ENCODE assay signal across 8 mouse cellular contexts in genomic region chr10:75667115-75667910, GRCm38 (mm10). TPM values are rescaled to one million over a fixed set of nuclear protein-coding genes. Genes with fewer than 3 reads are reported as not detected.
DNase-seq lines count a peak whose midpoint lies in the region; ATAC-seq and TF ChIP-seq lines count a peak whose summit lies in the region.

No protein-coding gene starts in this region.

- in situ Hi-C loops in CH12.LX (cut with MboI; ENCODE audit: low pct_ligation_motif_present, low pct_unique_long_range_greater_than_20kb, low sequenced_read_pairs) = no loop called here

- H3K36me3 ChIP-seq in CH12.LX (replicated peaks in 1 of 2; ENCODE audit: control insufficient read depth in 1 of 2, insufficient read depth in 1 of 2, low read length in 1 of 2) = peaks cover 43 to 77% of the 10 kb centered on the region in 2 experiments
- peaks cover 59% of the 10 kb centered on the region for H3K36me3 ChIP-seq in forebrain, embryonic 10.5 days (replicated peaks)
- peaks cover 28% of the 10 kb centered on the region for H3K36me3 ChIP-seq in heart, embryonic 14.5 days (ENCODE audit: control insufficient read depth, insufficient read depth, low read length)
- H3K36me3 ChIP-seq in liver, embryonic 15.5 days (replicated peaks) = peaks cover 47% of the 10 kb centered on the region
- H3K36me3 ChIP-seq in neural tube, embryonic 11.5 days (ENCODE audit: control insufficient read depth, insufficient read depth, low read length) = peaks cover 5% of the 10 kb centered on the region
- peaks cover 3% of the 10 kb centered on the region for H3K36me3 ChIP-seq in stomach, postnatal 0 days (ENCODE audit: control insufficient read depth, insufficient read depth, low read length)

- peak; percentile 72 for ATAC-seq in heart, embryonic 14.5 days (ENCODE audit: insufficient number of reproducible peaks, insufficient read depth, low FRiP score, low read depth)
- peak; percentile 67 for ATAC-seq in liver, embryonic 15.5 days (ENCODE audit: insufficient read depth)
- peak; percentile 56 for ATAC-seq in neural tube, embryonic 11.5 days (ENCODE audit: insufficient read depth, low FRiP score, low TSS enrichment)
- ATAC-seq in stomach, postnatal 0 days (ENCODE audit: low FRiP score, low TSS enrichment) = peak; percentile 76

- peak overlapping the region; percentile 36 for H3K9ac ChIP-seq in CH12.LX (ENCODE audit: insufficient read depth, low read depth)
- peak overlapping the region; percentile 89 for H3K9ac ChIP-seq in heart, embryonic 14.5 days (ENCODE audit: low read length)
- peak overlapping the region; percentile 65 for H3K9ac ChIP-seq in liver, embryonic 15.5 days
- peak overlapping the region; percentile 60 for H3K9ac ChIP-seq in neural tube, embryonic 11.5 days (ENCODE audit: low read length)
- H3K9ac ChIP-seq in stomach, postnatal 0 days (ENCODE audit: low read length) = peak overlapping the region; percentile 80

- no peak for TF ChIP-seq POLR2A in CH12.LX (IDR thresholded peaks at IDR 0.05; ENCODE audit: low read depth, low read length)

- WGBS in forebrain, embryonic 10.5 days = under 1% methylated on average over 63 of the region's 63 CpGs
- under 1% methylated on average over 63 of the region's 63 CpGs for WGBS in heart, embryonic 14.5 days
- WGBS in liver, embryonic 15.5 days (ENCODE audit: insufficient replicate concordance) = 1% methylated on average over 63 of the region's 63 CpGs
- WGBS in neural tube, embryonic 11.5 days = 1% methylated on average over 53 of the region's 63 CpGs
- 2% methylated on average over 63 of the region's 63 CpGs for WGBS in stomach, postnatal 0 days

- H3K9me3 ChIP-seq in CH12.LX (replicated peaks; ENCODE audit: low read length) = no peaks in the 10 kb centered on the region
- H3K9me3 ChIP-seq in forebrain, embryonic 10.5 days = no peaks in the 10 kb centered on the region
- H3K9me3 ChIP-seq in heart, embryonic 14.5 days (ENCODE audit: control insufficient read depth, low read length) = no peaks in the 10 kb centered on the region
- no peaks in the 10 kb centered on the region for H3K9me3 ChIP-seq in liver, embryonic 15.5 days (replicated peaks)
- no peaks in the 10 kb centered on the region for H3K9me3 ChIP-seq in neural tube, embryonic 11.5 days (ENCODE audit: control insufficient read depth, low read length)
- H3K9me3 ChIP-seq in stomach, postnatal 0 days (ENCODE audit: control insufficient read depth, low read length) = no peaks in the 10 kb centered on the region

- TF ChIP-seq EP300 in CH12.LX (IDR thresholded peaks at IDR 0.05; ENCODE audit: low read length) = 0 out of 2 replicates have a peak, but pooled peaks have one; percentile 10
- TF ChIP-seq EP300 in stomach, postnatal 0 days (optimal IDR thresholded peaks at IDR 0.05) = peak; percentile 29

- TF ChIP-seq RAD21 in CH12.LX (IDR thresholded peaks at IDR 0.05; ENCODE audit: low read depth, low read length) = no peak

- H3K79me2 ChIP-seq in CH12.LX (replicated peaks; ENCODE audit: control insufficient read depth, extremely low read depth, insufficient read depth, poor library complexity, severe bottlenecking) = no peaks in the 10 kb centered on the region; the same call in 1 of the 2 replicates

- no peak for TF ChIP-seq CTCF in CH12.LX (conservative IDR thresholded peaks at IDR 0.05 in 1 of 2, IDR thresholded peaks at IDR 0.05 in 1 of 2; ENCODE audit: low read depth in 2 of 2, low read length in 2 of 2)
- no peak; the same call in 1 of the 2 replicates for TF ChIP-seq CTCF in stomach, postnatal 0 days (IDR thresholded peaks at IDR 0.05; ENCODE audit: low read depth)

- H3K4me1 ChIP-seq in CH12.LX (ENCODE audit: control insufficient read depth in 1 of 2, insufficient read depth in 2 of 2) = peaks cover 18 to 33% of the 10 kb centered on the region in 2 experiments
- H3K4me1 ChIP-seq in forebrain, embryonic 10.5 days = peaks cover 28% of the 10 kb centered on the region
- H3K4me1 ChIP-seq in heart, embryonic 14.5 days (ENCODE audit: control insufficient read depth in 2 of 2, insufficient read depth in 2 of 2, low read length in 2 of 2) = peaks cover 7 to 16% of the 10 kb centered on the region in 2 experiments; a peak in 3 of 4 replicates
- H3K4me1 ChIP-seq in liver, embryonic 15.5 days (replicated peaks) = peaks cover 28% of the 10 kb centered on the region
- H3K4me1 ChIP-seq in neural tube, embryonic 11.5 days (ENCODE audit: control insufficient read depth, insufficient read depth, low read length) = peaks cover 9% of the 10 kb centered on the region; the same call in 1 of the 2 replicates
- H3K4me1 ChIP-seq in stomach, postnatal 0 days (replicated peaks; ENCODE audit: control insufficient read depth, insufficient read depth) = no peaks in the 10 kb centered on the region; the same call in 1 of the 2 replicates

- H3K27ac ChIP-seq in CH12.LX (ENCODE audit: insufficient read depth, low read depth) = peak overlapping the region; percentile 7
- H3K27ac ChIP-seq in forebrain, embryonic 10.5 days = peak overlapping the region; percentile 77
- H3K27ac ChIP-seq in heart, embryonic 14.5 days (replicated peaks in 1 of 2; ENCODE audit: control insufficient read depth in 1 of 2, insufficient read depth in 1 of 2, low read depth in 2 of 2, low read length in 2 of 2) = peak overlapping the region; percentile 80 to 82
- H3K27ac ChIP-seq in liver, embryonic 15.5 days (replicated peaks) = peak overlapping the region; percentile 55
- no peak overlapping the region for H3K27ac ChIP-seq in neural tube, embryonic 11.5 days (ENCODE audit: low read depth, low read length)
- peak overlapping the region; percentile 93 for H3K27ac ChIP-seq in stomach, postnatal 0 days (replicated peaks)

- peak overlapping the region; percentile 50 for H3K4me2 ChIP-seq in CH12.LX (ENCODE audit: insufficient read depth, low read depth, poor library complexity, severe bottlenecking)
- peak overlapping the region; percentile 75 for H3K4me2 ChIP-seq in heart, embryonic 14.5 days (ENCODE audit: low read length)
- peak overlapping the region; percentile 96 for H3K4me2 ChIP-seq in liver, embryonic 15.5 days
- peak overlapping the region; percentile 99 for H3K4me2 ChIP-seq in neural tube, embryonic 11.5 days (ENCODE audit: low read depth)
- H3K4me2 ChIP-seq in stomach, postnatal 0 days (replicated peaks; ENCODE audit: low read depth) = peak overlapping the region; percentile 93

- DNase-seq in CH12.LX (ENCODE audit: extremely low read depth) = peak; percentile 83
- peak; percentile 47 for DNase-seq in c-Kit-positive CD71-negative TER-119-negative erythroid progenitor cells, embryonic 14.5 days (ENCODE audit: low read depth)
- DNase-seq in forebrain, embryonic 10.5 days (ENCODE audit: extremely low spot score, low spot score) = peak; percentile 46
- DNase-seq in kidney, postnatal 14 days = peak; percentile 72
- DNase-seq in neural tube, embryonic 11.5 days (ENCODE audit: low spot score) = peak; percentile 52
- peak; percentile 76 for DNase-seq in stomach, postnatal 0 days (ENCODE audit: low spot score)

- peak overlapping the region; percentile 58 to 66 (median 61) for H3K4me3 ChIP-seq in CH12.LX (replicated peaks in 1 of 3; ENCODE audit: low read depth in 2 of 3, low read length in 2 of 3, poor library complexity in 1 of 3)
- peak overlapping the region; percentile 72 for H3K4me3 ChIP-seq in forebrain, embryonic 10.5 days
- H3K4me3 ChIP-seq in heart, embryonic 14.5 days (ENCODE audit: control insufficient read depth in 1 of 2, insufficient read depth in 1 of 2, low read depth in 1 of 2, low read length in 2 of 2) = peak overlapping the region; percentile 85 to 94
- peak overlapping the region; percentile 70 for H3K4me3 ChIP-seq in liver, embryonic 15.5 days (replicated peaks)
- peak overlapping the region; percentile 56 for H3K4me3 ChIP-seq in neural tube, embryonic 11.5 days (ENCODE audit: low read depth, low read length)
- H3K4me3 ChIP-seq in stomach, postnatal 0 days (ENCODE audit: low read depth, low read length) = peak overlapping the region; percentile 71

- dilution Hi-C loops in CH12.LX (cut with MboI; ENCODE audit: extremely low pct_ligation_motif_present, extremely low pct_unique_long_range_greater_than_20kb, low sequenced_read_pairs) = no loop called here

- H3K27me3 ChIP-seq in CH12.LX (replicated peaks) = no peaks in the 10 kb centered on the region
- peaks cover 46% of the 10 kb centered on the region for H3K27me3 ChIP-seq in forebrain, embryonic 10.5 days (ENCODE audit: poor library complexity, severe bottlenecking)
- H3K27me3 ChIP-seq in heart, embryonic 14.5 days (ENCODE audit: control insufficient read depth, insufficient read depth, low read length) = no peaks in the 10 kb centered on the region
- peaks cover 34% of the 10 kb centered on the region for H3K27me3 ChIP-seq in liver, embryonic 15.5 days
- no peaks in the 10 kb centered on the region for H3K27me3 ChIP-seq in neural tube, embryonic 11.5 days (ENCODE audit: control insufficient read depth, insufficient read depth, low read length)
- H3K27me3 ChIP-seq in stomach, postnatal 0 days (ENCODE audit: control insufficient read depth, insufficient read depth, low read length) = no peaks in the 10 kb centered on the region

TF ChIP-seq in CH12.LX, 34 proteins besides CTCF, POLR2A, EP300 and RAD21 (continues in another document):
- TF ChIP-seq E2F4 (IDR thresholded peaks at IDR 0.05; ENCODE audit: insufficient replicate concordance, low read depth, low read length) (no peak), GABPA (IDR thresholded peaks at IDR 0.05; ENCODE audit: insufficient replicate concordance, low read depth, low read length) (no peak), KAT2A (IDR thresholded peaks at IDR 0.05; ENCODE audit: insufficient replicate concordance, low read length) (no peak), BHLHE40 (IDR thresholded peaks at IDR 0.05; ENCODE audit: low read depth, low read length) (0 out of 2 replicates have a peak, but pooled peaks have one; percentile 23), ZC3H11A (IDR thresholded peaks at IDR 0.05; ENCODE audit: low read depth, low read length) (no peak), UBTF (IDR thresholded peaks at IDR 0.05; ENCODE audit: low read depth, low read length) (no peak), TCF12 (IDR thresholded peaks at IDR 0.05; ENCODE audit: low read depth, low read length) (peak; percentile 34; the same call in 1 of the 2 replicates), POLR2AphosphoS2 (IDR thresholded peaks at IDR 0.05; ENCODE audit: low read depth, low read length) (no peak), SIN3A (IDR thresholded peaks at IDR 0.05; ENCODE audit: low read length) (peak; percentile 74), MAFK (IDR thresholded peaks at IDR 0.05; ENCODE audit: insufficient replicate concordance, low read length) (no peak)

RNA-seq across cellular contexts. Expression of gene Susd2, which starts 23.5 kb away (rescaled TPM):
- total RNA-seq in CH12.LX (2012; rRNA removed) (0.51 and 0.63 TPM in 2 replicates), CH12.LX (2014; rRNA removed) (0.66 and 0.70 TPM in 2 replicates)
- polyA plus RNA-seq in CH12.LX (2012; ENCODE audit: insufficient read length, low read depth) = 2.9 and 3.0 TPM in 2 replicates
- polyA plus RNA-seq in forebrain, embryonic 10.5 days (2016; fragmentation: Nextera tagmentation; extraction: Ambion mirVana) = 0.99 and 1.0 TPM in 2 replicates
- 11.7 and 13.3 TPM in 2 replicates for polyA plus RNA-seq in heart, embryonic 14.5 days (2014; fragmentation: Nextera tagmentation; extraction: Ambion mirVana)
- 1.9 and 2.0 TPM in 2 replicates for polyA plus RNA-seq in liver, embryonic 15.5 days (2015; fragmentation: Nextera tagmentation; extraction: Ambion mirVana)
- polyA plus RNA-seq in neural tube, embryonic 11.5 days (2014; fragmentation: Nextera tagmentation; extraction: Ambion mirVana) = 1.8 and 2.4 TPM in 2 replicates
- polyA plus RNA-seq in stomach, postnatal 0 days (2015; fragmentation: Nextera tagmentation; extraction: Ambion mirVana) = 12.2 and 14.1 TPM in 2 replicates

Comparison
In these comparisons a context has a peak if more than half of its experiments do, and no peak if none do; other contexts are left out.
1. H3K9ac ChIP-seq: peak in every context shown above with its lines; median percentile 89 in heart, embryonic 14.5 days; 80 in stomach, postnatal 0 days; 65 in liver, embryonic 15.5 days; 60 in neural tube, embryonic 11.5 days; 36 in CH12.LX.